ENCODE assay signal across 8 mouse cellular contexts in genomic region chr1:128592211-128592741, GRCm38 (mm10). TPM values are rescaled to one million over a fixed set of nuclear protein-coding genes. Genes with fewer than 3 reads are reported as not detected.
DNase-seq lines count a peak whose midpoint lies in the region; ATAC-seq and TF ChIP-seq lines count a peak whose summit lies in the region.

TSS of gene Cxcr4 (minus strand) at chr1:128592293.

- no peaks in the 10 kb centered on the region for H3K9me3 ChIP-seq in embryonic facial prominence, embryonic 15.5 days (replicated peaks)
- no peaks in the 10 kb centered on the region for H3K9me3 ChIP-seq in midbrain, postnatal 0 days (ENCODE audit: low read length)

- peak within 1 kb of the TSS; percentile 88 for H3K4me2 ChIP-seq in embryonic facial prominence, embryonic 15.5 days (replicated peaks)
- peak within 1 kb of the TSS; percentile 97 for H3K4me2 ChIP-seq in midbrain, postnatal 0 days (ENCODE audit: low read depth, low read length, poor library complexity, severe bottlenecking)

- DNase-seq in cerebellum, adult 2 months, result peak; percentile 27 to 35
- no peak for DNase-seq in cerebellum, adult 9-10 months
- peak; percentile 84 for DNase-seq in heart, adult 9 months (ENCODE audit: low spot score in 2 of 2)
- peak; percentile 68 to 81 for DNase-seq in kidney, adult 8-10 months
- DNase-seq in liver, result peak; percentile 65
- peak; percentile 87 for DNase-seq in midbrain, postnatal 0 days (ENCODE audit: low spot score)
- DNase-seq in spleen, postnatal 14 days (ENCODE audit: low spot score in 2 of 2), result peak; percentile 94 to 95

- H3K4me3 ChIP-seq in cerebellum, adult 2 months (replicated peaks; ENCODE audit: insufficient read depth, low read depth, low read length), result peak within 1 kb of the TSS; percentile 58
- peak within 1 kb of the TSS; percentile 58 for H3K4me3 ChIP-seq in embryonic facial prominence, embryonic 15.5 days (replicated peaks)
- H3K4me3 ChIP-seq in midbrain, postnatal 0 days (ENCODE audit: low read depth, low read length), result peak within 1 kb of the TSS; percentile 54

- ATAC-seq in embryonic facial prominence, embryonic 15.5 days (ENCODE audit: insufficient number of reproducible peaks, low FRiP score, low TSS enrichment, low read depth), result peak; percentile 81
- ATAC-seq in midbrain, postnatal 0 days (ENCODE audit: low FRiP score), result peak; percentile 74

- peaks cover 6% of the 10 kb centered on the region; the same call in 1 of the 2 replicates for H3K27me3 ChIP-seq in cerebellum, adult 2 months (ENCODE audit: control insufficient read depth, insufficient read depth, low read length)
- H3K27me3 ChIP-seq in embryonic facial prominence, embryonic 15.5 days, result peaks cover 14% of the 10 kb centered on the region
- no peaks in the 10 kb centered on the region for H3K27me3 ChIP-seq in midbrain, postnatal 0 days (ENCODE audit: insufficient read depth, low read length)

- no peak for TF ChIP-seq POLR2A in cerebellum, adult 2 months (IDR thresholded peaks at IDR 0.05; ENCODE audit: borderline replicate concordance, insufficient read depth, low read length)

- 1% methylated on average over 27 of the region's 27 CpGs for WGBS in cerebellum, adult 2 months
- WGBS in embryonic facial prominence, embryonic 15.5 days, result under 1% methylated on average over 27 of the region's 27 CpGs
- WGBS in midbrain, postnatal 0 days, result 1% methylated on average over 27 of the region's 27 CpGs

- no peak within 1 kb of the TSS for H3K27ac ChIP-seq in cerebellum, adult 2 months (ENCODE audit: insufficient read depth, low read length)
- peak within 1 kb of the TSS; percentile 72 for H3K27ac ChIP-seq in embryonic facial prominence, embryonic 15.5 days (replicated peaks)
- H3K27ac ChIP-seq in midbrain, postnatal 0 days (ENCODE audit: low read depth, low read length), result peak within 1 kb of the TSS; percentile 32; the same call in 1 of the 2 replicates

- TF ChIP-seq CTCF in cerebellum, adult 2 months (IDR thresholded peaks at IDR 0.05; ENCODE audit: borderline replicate concordance, insufficient read depth, low read depth, low read length), result no peak; the same call in 1 of the 2 replicates
- peak; percentile 69 for TF ChIP-seq CTCF in midbrain, postnatal 0 days (IDR thresholded peaks at IDR 0.05)

- H3K36me3 ChIP-seq in embryonic facial prominence, embryonic 15.5 days, result no peaks in the 10 kb centered on the region
- H3K36me3 ChIP-seq in midbrain, postnatal 0 days (ENCODE audit: insufficient read depth, low read length), result no peaks in the 10 kb centered on the region

- H3K9ac ChIP-seq in embryonic facial prominence, embryonic 15.5 days, result peak within 1 kb of the TSS; percentile 42
- H3K9ac ChIP-seq in midbrain, postnatal 0 days (replicated peaks; ENCODE audit: low read length, poor library complexity, severe bottlenecking), result peak within 1 kb of the TSS; percentile 55

- H3K4me1 ChIP-seq in cerebellum, adult 2 months (ENCODE audit: control insufficient read depth, insufficient read depth, low read length), result peaks cover 4% of the 10 kb centered on the region; the same call in 1 of the 2 replicates
- peaks cover 36% of the 10 kb centered on the region for H3K4me1 ChIP-seq in embryonic facial prominence, embryonic 15.5 days
- peaks cover 6% of the 10 kb centered on the region; the same call in 1 of the 2 replicates for H3K4me1 ChIP-seq in midbrain, postnatal 0 days (ENCODE audit: insufficient read depth, low read length)

RNA-seq across cellular contexts. Expression of gene Cxcr4, which starts in this region (rescaled TPM):
- polyA plus RNA-seq in cerebellum, adult 2 months (2012; rRNA removed), result 4.3 and 4.6 TPM in 2 replicates
- 5.8 TPM in 2 replicates for polyA plus RNA-seq in embryonic facial prominence, embryonic 15.5 days (2015; fragmentation: Nextera tagmentation; extraction: Ambion mirVana)
- 19.3 and 28.5 TPM in 2 replicates for total RNA-seq in midbrain, postnatal 0 days (2014; rRNA removed)
- polyA plus RNA-seq in midbrain, postnatal 0 days (2015; fragmentation: Nextera tagmentation; extraction: Ambion mirVana), result 1.5 and 1.7 TPM in 2 replicates
